Mouse (Mus musculus): ENCODE data around the gene Gm5662.
"Not testable (repeated sequence)": the region's sequence is repeated elsewhere in the genome, so short reads cannot be mapped to it uniquely, and the experiment has no call there.

Gene Gm5662

GRCm38 (mm10) chr12:88274400-88274799 lies at the start of gene Gm5662:
Gm5662 (minus strand) TSS chr12:88274500.
- DNase-seq: not testable (repeated sequence)

GRCm38 (mm10) chr12:88323926-88324325 lies 49.6 kb upstream of the Gm5662 start, which contains the start of gene Gm5039:
Gm5039 (minus strand) TSS chr12:88324026.
- not testable (repeated sequence) for DNase-seq

GRCm38 (mm10) chr12:88314556-88314955 lies 40.3 kb upstream of the Gm5662 start:
- DNase-seq: no peak

GRCm38 (mm10) chr12:88297171-88297570 lies 22.9 kb upstream of the Gm5662 start:
- DNase-seq: not testable (repeated sequence)

GRCm38 (mm10) chr12:88293082-88293481 lies 18.8 kb upstream of the Gm5662 start:
- DNase-seq: not testable (repeated sequence)

GRCm38 (mm10) chr12:88285224-88285623 lies 10.9 kb upstream of the Gm5662 start:
- peak in 1 of 2 experiments; percentile 20 for DNase-seq

- DNase-seq: peak in 1 of 2 experiments; percentile 2
These were observed 17.1 kb downstream of the Gm5662 start for GRCm38 (mm10) chr12:88257241-88257640.

- DNase-seq: not testable (repeated sequence)
These were observed 18.4 kb downstream of the Gm5662 start for GRCm38 (mm10) chr12:88255917-88256316.

- not testable (repeated sequence) for DNase-seq
These were observed 24.3 kb downstream of the Gm5662 start, which contains the start of gene Gm8332 for GRCm38 (mm10) chr12:88250000-88250399. Gm8332 (minus strand) TSS chr12:88250100.

GRCm38 (mm10) chr12:88245786-88246185 lies 28.5 kb downstream of the Gm5662 start:
- DNase-seq: not testable (repeated sequence)

GRCm38 (mm10) chr12:88242940-88243339 lies 31.4 kb downstream of the Gm5662 start:
- DNase-seq: not testable (repeated sequence)

Data from lung, postnatal 4 days (tissue).